Mouse (Mus musculus) left cerebral cortex, adult 2 months (tissue): ENCODE measurements around the gene Bri3. TPM values are rescaled to one million over a fixed set of nuclear protein-coding genes. Genes with fewer than 3 reads are reported as not detected.
A peak's percentile ranks its signal among the peaks of the same experiment; 100 is the strongest.
"Not testable (repeated sequence)": the region's sequence is repeated elsewhere in the genome, so short reads cannot be mapped to it uniquely, and the experiment has no call there.

Source experiments
- DNase-seq, 2 experiments: peaks; one replicate each; pipeline ENCODE4 v3.0.0; 2021 to 2022; ENCODE audit warnings: low spot score in 2 of 2, mixed read lengths in 1 of 2; ENCODE audit errors: extremely low spot score in 1 of 2
- H3K27ac ChIP-seq: fragments of 200-600 bp; 2 replicates; pipeline ENCODE4 v1.8.1; 2022
- H3K4me3 ChIP-seq: fragments of 200-600 bp; 2 replicates; pipeline ENCODE4 v1.8.1; 2022
- CTCF ChIP-seq: fragments of 200-600 bp; IDR thresholded peaks from 2 replicates; pipeline ENCODE4 v1.8.1; 2022; ENCODE audit warnings: antibody characterized with exemption, mild to moderate bottlenecking, moderate library complexity
- intact Hi-C: fragments of 180-260 bp; cut with DNase I; formaldehyde crosslinking; loops from one replicate; pipeline ENCODE4 v1.15.1; 2025
- total RNA-seq, 2 experiments: library from RNA; stranded (reverse); gene quantifications; 2 replicates each; pipeline ENCODE4 v1.2.3; 2021

Gene Bri3
- total RNA-seq, 2 experiments from 2014 or later, result 65.5 to 72.7 TPM

DNA sequence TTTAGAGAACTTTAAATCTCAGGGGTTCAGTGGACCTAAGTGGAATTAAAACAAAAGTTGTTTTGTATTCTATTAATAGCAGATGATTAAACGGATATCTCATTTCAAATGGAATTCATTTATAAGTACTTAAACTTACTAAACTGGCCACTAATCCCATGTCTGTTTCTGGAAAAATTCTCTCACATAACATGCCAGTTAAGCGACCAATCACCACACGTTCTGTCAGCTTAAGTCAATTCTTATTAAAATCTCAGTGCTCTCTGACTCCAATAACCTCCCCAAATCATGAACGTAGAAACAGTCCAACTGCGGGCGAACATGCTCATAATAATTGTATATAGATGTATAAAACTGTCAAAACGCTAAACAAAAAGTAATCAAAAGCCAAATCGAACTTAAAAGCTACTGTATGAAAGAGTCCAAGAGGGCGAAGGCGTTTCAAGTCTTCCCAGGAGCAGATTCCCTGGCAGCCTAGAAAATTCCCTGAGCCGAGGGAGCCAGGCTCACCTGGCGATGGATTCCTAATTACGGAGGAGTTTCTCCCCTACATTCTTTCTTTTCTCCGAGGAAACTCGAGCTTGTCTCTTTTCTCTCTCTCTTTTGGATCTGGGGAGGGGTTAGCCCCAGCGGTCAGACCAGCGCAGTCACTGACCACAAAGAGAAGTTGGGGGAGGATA lies 112.7 kb downstream of the Bri3 start:
- no peak for DNase-seq
- no peak for TF ChIP-seq CTCF
- intact Hi-C loops, result no loop called here
- H3K4me3 ChIP-seq, result peak overlapping the region; percentile 55
- H3K27ac ChIP-seq, result no peak overlapping the region

GRCm38 (mm10) chr5:144357551-144357880 lies 113.3 kb downstream of the Bri3 start:
- Histone ChIP-seq H3K4me3 (peak overlapping the region; percentile 55), H3K27ac (no peak overlapping the region)
- no peak for DNase-seq
- intact Hi-C loops, result no loop called here
- no peak for TF ChIP-seq CTCF

- DNase-seq, result peak; percentile 41 to 42
- no peak for TF ChIP-seq CTCF
- Histone ChIP-seq H3K4me3 (peak within 1 kb of the TSS; percentile 55), H3K27ac (no peak within 1 kb of the TSS)
- intact Hi-C loops, result no loop called here
Observed at GRCm38 (mm10) chr5:144357881-144358591, 113.8 kb downstream of the Bri3 start, which contains the start of gene Baiap2l1. Gene Baiap2l1 (minus strand): TSS chr5:144358112.

DNA sequence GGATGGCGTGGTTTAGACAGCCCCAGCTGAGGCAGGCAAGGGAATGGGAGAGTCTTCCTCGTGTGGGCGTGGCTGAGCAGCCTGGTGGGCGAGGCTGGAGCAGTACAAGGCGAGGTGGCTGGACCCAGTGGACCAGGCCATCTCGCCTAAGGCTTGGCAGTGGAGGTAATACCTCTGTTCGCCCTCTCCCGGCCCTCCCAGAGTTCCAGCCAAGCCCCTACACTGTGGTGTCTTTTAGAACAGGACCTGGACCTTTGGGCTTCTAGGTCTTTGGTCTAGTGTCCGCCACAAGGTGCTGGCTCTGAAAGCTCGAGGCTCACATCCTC lies 114.3 kb downstream of the Bri3 start:
- no peak for TF ChIP-seq CTCF
- no peak overlapping the region for H3K27ac ChIP-seq
- intact Hi-C loops, result no loop called here
- peak overlapping the region; percentile 55 for H3K4me3 ChIP-seq
- DNase-seq, result no peak

DNA sequence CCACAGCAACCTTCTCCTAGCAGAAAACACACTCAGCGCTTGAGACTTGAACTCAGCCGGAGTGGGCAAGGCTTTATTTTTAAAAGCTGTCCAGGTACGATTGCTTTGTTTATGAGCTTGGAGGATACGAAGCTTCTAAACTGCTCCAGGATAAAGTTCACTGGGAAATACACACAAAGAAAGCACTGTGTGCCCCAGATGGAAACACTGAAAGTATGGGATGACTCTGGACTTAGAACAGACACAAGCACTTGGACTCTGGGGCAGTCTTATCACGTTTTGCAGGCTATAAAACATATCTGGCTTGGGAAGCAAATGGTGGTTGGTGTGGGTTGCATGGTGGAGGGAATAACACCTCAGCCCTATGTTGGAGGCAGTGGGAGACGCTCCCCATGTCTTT lies 115.6 kb downstream of the Bri3 start:
- DNase-seq, result no peak
- intact Hi-C loops, result no loop called here
- TF ChIP-seq CTCF, result no peak

DNA sequence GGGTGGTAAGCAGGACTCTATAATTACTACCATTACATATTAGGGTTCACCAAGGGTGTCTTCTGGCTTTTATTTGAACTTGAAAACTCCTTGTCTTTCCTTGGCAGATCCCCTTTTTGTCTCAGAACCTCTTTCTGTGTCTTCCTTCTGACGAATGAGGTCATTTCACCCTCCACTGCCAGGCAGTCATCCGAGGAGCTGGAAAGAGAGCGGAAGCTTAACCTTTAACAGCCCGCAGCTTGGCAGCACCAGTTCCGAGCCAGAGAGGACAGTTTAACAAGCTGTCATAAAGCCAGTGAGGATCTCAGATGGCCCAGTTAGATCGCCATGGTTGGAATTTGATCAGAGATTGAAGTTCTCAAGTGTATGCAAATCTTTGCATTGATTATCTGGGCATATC lies 116.1 kb downstream of the Bri3 start:
- DNase-seq, result no peak
- no peak overlapping the region for H3K4me3 ChIP-seq
- intact Hi-C loops, result no loop called here
- no peak for TF ChIP-seq CTCF
- H3K27ac ChIP-seq, result no peak overlapping the region

More for the DNA sequence above, 115.6 kb downstream of the Bri3 start:
- no peak overlapping the region for H3K27ac ChIP-seq
- H3K4me3 ChIP-seq, result no peak overlapping the region

DNA sequence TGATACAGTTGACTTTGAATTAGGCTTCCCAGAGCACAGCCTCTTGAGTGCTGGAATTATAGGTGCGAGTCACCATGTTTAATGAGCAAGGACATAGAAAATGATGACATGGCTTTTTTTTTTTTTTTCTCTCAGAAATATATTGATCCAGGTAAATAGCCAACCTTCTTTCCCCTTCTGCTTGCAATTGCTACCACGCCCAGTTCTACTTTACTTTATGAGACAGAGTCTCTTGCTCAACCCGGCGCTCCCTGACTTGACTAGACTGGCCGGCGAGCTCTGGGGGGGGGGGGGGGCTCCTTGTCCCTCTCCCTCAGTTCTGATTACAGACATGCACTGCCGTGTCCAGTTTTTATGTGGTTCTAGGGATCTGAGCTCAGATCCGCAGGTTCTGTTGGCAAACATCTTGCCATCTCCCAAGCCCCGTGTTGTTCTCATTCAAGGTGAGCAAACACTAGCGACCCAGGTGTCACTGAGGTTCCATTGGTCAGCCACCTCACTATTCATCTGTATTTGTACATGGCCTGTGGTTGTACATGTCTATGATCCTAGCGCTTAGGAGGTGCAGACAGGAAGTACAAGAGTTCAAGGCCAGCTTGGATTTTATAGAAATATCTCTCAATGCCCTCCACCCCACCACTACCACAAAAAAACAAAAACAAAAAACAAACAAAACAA lies 120.6 kb downstream of the Bri3 start:
- TF ChIP-seq CTCF, result no peak
- intact Hi-C loops, result no loop called here
- Histone ChIP-seq H3K27ac (no peak overlapping the region), H3K4me3 (no peak overlapping the region)
- no peak for DNase-seq

- H3K27ac ChIP-seq, DNase-seq, H3K4me3 ChIP-seq, intact Hi-C loops: not testable (repeated sequence)
Observed at GRCm38 (mm10) chr5:144366551-144366950, 122.3 kb downstream of the Bri3 start.

- intact Hi-C loops, result no loop called here
- no peak for TF ChIP-seq CTCF
- DNase-seq, result no peak
- Histone ChIP-seq H3K4me3 (no peak overlapping the region), H3K27ac (no peak overlapping the region)
Observed at GRCm38 (mm10) chr5:144368661-144369205, 124.5 kb downstream of the Bri3 start.

- TF ChIP-seq CTCF, result no peak
- Histone ChIP-seq H3K4me3 (no peak overlapping the region), H3K27ac (no peak overlapping the region)
- intact Hi-C loops, result no loop called here
- DNase-seq, result no peak
Observed at GRCm38 (mm10) chr5:144370986-144371385, 126.7 kb downstream of the Bri3 start.

GRCm38 (mm10) chr5:144372177-144372576 lies 127.9 kb downstream of the Bri3 start:
- Histone ChIP-seq H3K4me3 (no peak overlapping the region), H3K27ac (no peak overlapping the region)
- no peak for DNase-seq
- TF ChIP-seq CTCF, result no peak
- intact Hi-C loops, result no loop called here

DNA sequence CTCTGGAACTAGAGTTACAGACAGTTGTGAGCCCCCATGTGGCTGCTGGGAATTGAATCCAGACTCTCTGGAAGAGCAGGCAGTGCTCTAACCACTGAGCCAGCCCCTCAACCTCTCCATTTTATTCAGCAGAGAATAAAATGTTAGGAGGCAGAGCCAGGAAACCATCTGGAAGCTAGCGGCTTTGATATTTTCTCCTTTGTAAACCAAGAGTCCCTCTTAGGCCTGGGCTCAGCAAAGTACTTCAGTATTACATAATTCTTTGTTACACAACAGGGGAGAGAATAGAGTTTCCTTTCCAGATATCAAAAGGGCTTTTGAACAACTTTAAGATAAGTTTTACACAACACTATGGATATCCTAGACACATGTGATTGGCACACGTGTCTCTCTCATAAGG lies 128.6 kb downstream of the Bri3 start:
- intact Hi-C loops, result no loop called here
- DNase-seq, result no peak
- H3K27ac ChIP-seq, result no peak overlapping the region

More for the DNA sequence above, 128.6 kb downstream of the Bri3 start:
- H3K4me3 ChIP-seq, result no peak overlapping the region
- no peak for TF ChIP-seq CTCF
